Mouse (Mus musculus): ENCODE data around the gene Cyp2d22.

Gene Cyp2d22

GRCm38 (mm10) chr15:82382441-82382840, 2.4 kb upstream of the Cyp2d22 start:
- TF ChIP-seq GATA4 (IDR thresholded peaks at IDR 0.05; ENCODE audit: insufficient replicate concordance, low read length): peak; percentile 89

DNA sequence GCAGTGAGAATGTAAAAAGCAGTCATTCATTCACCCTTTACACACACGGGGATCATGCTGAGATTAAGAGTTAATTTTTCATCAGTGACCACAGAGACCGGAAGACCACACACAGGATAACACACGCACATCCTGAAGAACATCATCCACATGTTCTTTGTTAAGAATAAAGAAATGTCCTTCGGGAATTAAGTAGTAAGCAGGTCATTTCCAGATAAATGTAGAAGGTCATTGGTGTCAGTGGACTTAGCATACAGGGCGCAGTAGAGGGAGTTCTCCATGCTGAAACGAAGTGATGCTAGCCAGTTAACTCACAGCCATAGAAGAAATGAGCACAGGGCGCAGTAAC, 628 bp upstream of the Cyp2d22 start:
- TF ChIP-seq GATA4 (IDR thresholded peaks at IDR 0.05; ENCODE audit: insufficient replicate concordance, low read length): no peak; the same call in 1 of the 2 replicates

- peak; percentile 96 for TF ChIP-seq GATA4 (IDR thresholded peaks at IDR 0.05; ENCODE audit: insufficient replicate concordance, low read length)
Measured at GRCm38 (mm10) chr15:82379511-82379870, 569 bp downstream of the Cyp2d22 start.

DNA sequence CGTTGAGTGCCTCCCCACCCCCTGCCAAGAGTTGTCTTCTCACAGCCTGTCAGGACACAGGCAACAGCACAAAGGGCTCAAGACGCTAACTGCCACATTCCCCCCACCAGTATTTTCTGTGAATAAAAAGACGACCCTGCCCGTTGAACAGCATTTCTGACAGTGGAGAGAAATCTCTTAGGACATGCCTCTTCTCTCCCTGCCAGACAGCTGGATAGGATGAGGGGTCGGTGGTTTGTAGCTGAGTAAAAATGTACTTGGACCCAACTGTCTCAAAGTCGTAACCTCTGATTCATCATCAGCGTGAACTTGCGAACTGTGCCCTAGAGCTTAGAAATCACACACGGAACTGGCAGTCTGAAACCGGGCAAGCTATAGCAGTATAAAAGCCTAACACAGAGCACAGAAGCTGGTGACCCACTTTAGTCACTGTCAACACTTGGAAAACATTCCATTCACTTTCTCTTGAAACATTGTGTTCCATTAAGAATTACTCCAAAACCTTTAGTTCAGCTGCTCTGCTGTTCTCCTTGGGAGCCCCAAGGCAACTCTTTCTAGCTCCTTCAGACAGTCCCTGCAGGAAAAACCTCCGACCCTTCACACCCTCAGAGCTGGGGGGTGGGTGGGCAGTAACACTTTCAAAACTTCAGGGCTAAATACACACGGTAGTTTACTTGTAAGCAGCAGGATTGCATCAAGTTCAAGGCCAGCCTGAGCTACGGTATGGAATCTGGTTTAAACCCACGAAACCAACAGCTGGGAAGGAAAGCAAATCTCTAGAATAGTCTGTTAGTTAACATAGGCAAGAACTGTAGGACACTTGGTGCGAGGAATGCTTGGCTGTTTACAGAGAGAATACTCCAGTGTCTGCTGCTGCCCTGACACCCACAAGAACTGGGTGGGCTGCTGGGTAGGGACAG, 1.5 kb downstream of the Cyp2d22 start:
- TF ChIP-seq GATA4 (IDR thresholded peaks at IDR 0.05; ENCODE audit: insufficient replicate concordance, low read length): no peak

DNA sequence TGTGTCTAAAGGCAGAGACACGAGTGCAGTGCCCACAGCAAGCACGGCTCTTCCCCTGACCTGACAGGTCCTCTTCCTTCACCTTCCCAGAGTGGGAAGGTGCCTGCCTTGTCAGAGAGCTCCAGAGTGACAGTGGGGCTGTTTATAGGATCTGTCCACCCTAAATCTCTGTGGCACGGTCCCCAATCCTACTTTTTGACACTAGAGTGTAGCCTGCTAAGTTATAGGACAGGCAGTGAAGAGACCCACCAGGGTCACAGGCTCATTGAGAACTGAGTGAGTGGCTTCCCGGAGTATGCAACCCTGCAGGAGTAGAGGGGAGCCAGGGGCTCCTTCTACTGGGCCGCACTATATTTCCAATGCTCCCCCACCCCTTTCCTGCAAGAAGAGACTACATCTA, 2.4 kb downstream of the Cyp2d22 start:
- no peak for TF ChIP-seq GATA4 (IDR thresholded peaks at IDR 0.05; ENCODE audit: insufficient replicate concordance, low read length)

DNA sequence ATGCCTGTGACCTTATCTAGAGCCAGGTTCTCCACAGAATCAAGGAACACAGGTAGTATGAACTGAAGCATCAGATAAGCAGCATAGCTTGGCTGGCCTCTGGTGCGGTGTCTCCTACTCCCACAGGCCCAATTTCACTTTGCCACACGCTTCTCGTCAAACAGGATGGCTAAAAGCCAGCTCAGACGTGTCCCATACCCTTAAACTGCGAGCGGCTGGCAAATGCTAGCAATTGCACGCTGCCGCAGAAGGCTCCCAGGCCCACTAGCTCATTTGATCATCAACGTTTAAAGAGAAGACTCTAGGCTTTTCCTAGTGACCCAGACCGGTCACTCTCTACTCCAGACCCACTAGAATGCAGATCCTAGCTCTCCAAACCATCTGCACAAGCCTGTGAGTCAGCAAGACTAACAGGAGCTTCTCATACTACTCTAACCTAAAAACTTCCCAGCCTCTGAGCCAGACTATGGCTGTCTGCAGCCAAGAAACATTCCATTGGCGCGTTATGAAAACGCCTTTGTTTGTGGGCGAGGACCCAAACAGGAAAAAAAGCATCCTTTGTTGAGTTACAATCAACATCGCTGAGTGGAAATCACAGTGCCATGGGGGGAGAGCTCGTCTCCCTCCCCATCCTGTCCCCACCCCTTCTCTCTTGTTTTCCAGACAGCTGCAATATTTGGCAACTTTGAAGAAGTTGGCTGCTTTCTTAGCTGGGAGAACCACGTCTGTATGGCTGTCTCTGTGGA, 3.5 kb downstream of the Cyp2d22 start:
- no peak for TF ChIP-seq GATA4 (IDR thresholded peaks at IDR 0.05; ENCODE audit: insufficient replicate concordance, low read length)

GRCm38 (mm10) chr15:82375855-82376254, 4.2 kb downstream of the Cyp2d22 start:
- no peak for TF ChIP-seq GATA4 (IDR thresholded peaks at IDR 0.05; ENCODE audit: insufficient replicate concordance, low read length)

GRCm38 (mm10) chr15:82374437-82374836, 5.6 kb downstream of the Cyp2d22 start:
- TF ChIP-seq GATA4 (IDR thresholded peaks at IDR 0.05; ENCODE audit: insufficient replicate concordance, low read length): no peak

DNA sequence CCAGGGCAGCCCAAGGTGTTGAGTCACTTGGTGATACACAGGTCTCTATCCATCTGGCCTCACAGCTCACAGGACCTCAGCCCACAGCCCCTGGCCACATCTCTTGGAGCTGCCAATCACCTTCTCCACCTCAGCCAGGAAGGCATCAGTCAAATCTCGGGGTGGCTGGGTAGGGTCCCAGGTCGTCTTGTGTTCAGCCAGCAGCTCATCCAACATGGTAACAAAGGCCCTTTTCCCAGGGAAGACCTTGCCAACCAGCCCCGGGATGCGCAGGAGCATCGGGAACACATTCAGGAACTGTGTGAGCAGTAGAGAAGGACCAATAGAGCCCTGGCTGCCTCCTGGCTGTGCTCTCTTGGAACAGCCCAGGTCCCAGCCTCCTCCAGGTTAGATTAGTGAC, 7.1 kb downstream of the Cyp2d22 start:
- no peak for TF ChIP-seq GATA4 (IDR thresholded peaks at IDR 0.05; ENCODE audit: insufficient replicate concordance, low read length)

- TF ChIP-seq GATA4 (IDR thresholded peaks at IDR 0.05; ENCODE audit: insufficient replicate concordance, low read length): no peak
Measured at GRCm38 (mm10) chr15:82372446-82372845, 7.6 kb downstream of the Cyp2d22 start.

DNA sequence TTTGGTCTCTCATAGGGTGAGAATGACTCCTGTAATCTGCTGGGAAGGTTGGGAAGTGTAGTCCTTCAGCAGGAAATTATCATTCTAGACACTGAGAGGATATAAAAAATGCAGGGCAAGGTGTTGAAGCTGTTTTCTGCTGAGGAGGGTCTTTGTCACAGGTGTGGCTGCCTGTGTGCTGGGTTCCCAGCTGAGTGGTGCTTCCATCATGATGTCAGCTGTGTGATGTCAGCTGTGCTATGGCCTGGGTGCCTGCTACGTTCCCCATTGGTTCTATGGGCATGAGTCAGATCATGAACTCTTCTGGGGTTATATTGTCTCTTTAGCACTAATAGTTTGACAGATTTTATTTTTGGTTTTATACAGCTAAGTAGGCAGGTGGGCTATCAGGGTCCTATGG, 11.2 kb downstream of the Cyp2d22 start:
- no peak for TF ChIP-seq GATA4 (IDR thresholded peaks at IDR 0.05; ENCODE audit: insufficient replicate concordance, low read length)

DNA sequence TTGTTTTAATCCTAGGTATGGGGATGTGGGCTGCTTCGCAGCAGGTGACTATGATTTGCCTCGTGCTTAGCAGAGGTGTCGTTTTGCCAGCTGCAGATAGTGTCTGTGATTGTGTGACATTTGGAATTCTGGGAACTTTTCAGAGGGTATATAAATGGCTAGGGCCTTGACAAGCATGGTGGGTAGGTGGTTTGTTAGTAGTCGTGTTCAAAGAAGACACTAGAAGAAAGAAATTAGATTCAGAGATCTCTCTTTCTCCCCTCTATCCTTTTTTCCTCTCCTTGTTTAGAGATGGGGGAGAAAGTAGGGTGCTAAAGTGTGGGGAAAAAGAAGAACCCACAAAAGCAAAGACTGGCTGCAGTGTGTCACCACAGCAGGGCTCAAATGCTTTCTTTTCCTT, 11.9 kb downstream of the Cyp2d22 start:
- TF ChIP-seq GATA4 (IDR thresholded peaks at IDR 0.05; ENCODE audit: insufficient replicate concordance, low read length): no peak

DNA sequence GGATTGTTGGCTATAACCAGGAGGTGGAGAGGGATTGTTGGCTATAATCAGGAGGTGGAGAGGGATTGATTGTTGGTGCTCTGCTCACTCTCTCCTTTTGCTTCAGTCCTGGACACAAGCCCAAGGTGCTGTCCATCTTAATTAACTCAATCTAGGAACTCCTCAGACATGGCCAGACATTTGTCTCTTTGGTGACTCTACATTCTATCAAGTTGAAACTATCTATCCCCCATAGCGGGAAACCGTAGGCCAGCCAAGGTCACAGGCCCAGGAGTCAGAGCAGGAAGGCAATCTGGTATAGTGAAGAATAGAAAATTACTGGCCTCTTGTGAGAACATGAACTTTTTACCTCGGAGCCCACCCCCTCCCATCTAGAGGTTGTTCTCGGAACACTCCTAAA, 17.8 kb downstream of the Cyp2d22 start:
- peak; percentile 84; the same call in 1 of the 2 replicates for TF ChIP-seq GATA4 (IDR thresholded peaks at IDR 0.05; ENCODE audit: insufficient replicate concordance, low read length)

DNA sequence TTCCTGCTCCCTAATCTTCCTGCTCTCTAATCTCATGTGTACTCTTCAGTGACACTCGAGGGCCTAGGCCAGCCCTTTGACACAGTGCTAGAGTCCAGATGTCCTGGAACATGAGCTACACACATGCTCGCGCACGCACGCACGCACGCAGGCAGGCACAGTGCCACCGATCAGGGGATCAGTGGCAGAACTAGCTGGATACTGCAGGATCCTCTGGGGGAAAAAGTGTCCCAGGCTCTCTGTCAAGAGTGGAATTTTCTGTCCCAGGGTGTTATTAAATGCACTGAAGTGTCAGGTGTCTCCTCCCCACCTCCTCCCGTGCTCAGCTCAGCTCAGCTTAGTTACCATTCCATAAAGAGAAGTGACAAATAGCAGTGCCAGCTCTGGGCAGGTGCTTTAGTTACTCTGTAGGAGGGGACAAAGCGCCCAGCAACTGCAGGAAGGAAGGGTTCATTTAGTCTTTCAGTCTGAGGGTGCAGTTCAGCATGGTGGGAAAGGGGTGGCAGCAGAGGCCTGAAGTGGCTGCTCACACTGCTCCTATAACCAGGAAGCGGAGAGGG, 18.5 kb downstream of the Cyp2d22 start:
- peak; percentile 88; the same call in 1 of the 2 replicates for TF ChIP-seq GATA4 (IDR thresholded peaks at IDR 0.05; ENCODE audit: insufficient replicate concordance, low read length)

DNA sequence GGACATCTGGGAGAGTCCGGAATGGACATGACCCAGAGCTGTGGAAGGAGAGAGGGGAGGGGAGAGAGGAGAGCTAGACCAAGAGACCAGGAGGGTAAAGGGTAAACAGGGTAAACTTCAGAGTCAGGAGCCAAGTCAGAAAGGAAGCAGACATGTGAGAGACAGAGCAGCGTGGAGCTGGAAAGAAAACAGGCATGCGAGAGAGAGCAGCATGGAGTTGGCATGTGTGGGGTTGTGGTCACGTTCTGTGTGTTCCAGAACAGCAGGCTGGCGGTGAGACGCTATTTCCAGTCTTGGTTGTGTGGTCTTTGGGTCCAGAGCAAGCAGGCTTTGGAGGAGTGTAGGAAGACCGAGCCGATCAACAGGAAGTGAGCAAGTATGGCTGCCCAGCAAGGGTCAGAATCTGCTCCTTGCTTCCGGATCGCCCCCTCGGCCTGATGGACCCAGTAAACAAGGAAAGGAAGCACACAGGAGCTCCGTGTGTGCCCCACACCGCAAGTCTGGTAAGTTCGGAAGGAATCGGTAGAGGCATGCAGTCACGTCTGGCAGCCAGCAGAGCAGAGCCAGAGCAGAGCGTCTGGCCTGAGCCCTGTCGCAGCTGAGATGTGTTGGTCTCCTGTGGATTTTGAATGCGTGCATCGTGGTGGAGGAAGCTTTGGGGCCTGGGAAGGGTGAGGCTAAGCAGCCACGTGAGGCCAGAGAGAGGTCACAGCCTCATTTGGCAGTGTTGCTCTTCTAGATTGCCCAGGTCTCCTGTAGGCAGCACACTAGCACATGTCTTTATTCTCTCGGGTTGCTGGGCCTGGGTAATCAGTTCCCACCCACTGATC, 21.4 kb downstream of the Cyp2d22 start:
- TF ChIP-seq GATA4 (IDR thresholded peaks at IDR 0.05; ENCODE audit: insufficient replicate concordance, low read length): no peak; the same call in 1 of the 2 replicates
